Mouse (Mus musculus): ENCODE results near the gene Vezt.
A peak's percentile ranks its signal among the peaks of the same experiment; 100 is the strongest.

The Vezt gene

DNA sequence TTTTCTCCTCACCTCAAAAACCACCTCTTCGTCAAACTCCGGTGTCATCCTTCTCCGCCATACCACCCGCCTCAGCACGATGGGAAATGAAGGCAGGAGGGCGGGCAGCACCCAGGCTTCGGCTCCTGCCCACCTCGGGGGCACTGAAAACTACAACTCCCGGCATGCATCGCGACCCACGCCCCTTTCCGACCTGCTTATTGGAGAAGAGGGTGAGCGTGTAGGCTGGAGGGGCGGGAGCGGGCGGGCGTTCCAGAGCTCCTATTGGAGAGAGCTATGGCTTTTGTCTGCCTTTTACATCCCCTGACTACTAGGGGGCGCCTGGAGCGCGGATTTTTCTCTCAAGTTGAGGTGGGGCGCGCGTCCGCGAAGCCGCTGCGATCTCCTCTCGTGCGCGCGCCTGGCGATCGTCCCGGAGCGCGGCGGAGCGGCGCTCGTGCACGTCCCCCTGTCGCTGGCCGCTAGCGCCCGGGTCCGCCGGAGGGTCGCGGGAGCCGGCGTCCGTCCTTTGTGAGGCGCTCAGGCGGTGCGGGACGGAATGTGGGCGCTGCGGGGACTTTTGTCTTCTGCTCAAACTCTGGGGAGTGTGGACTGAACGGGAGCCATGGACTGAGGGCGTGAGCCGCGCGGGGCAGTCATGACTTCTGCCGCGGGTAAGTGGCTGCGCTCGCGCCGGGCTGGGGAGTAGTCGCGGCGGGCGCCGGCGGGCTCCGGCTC, at the start of gene Vezt, which contains the start of gene Fgd6:
TSS of gene Vezt (minus strand) at position 160 of the 717 bp plus-strand sequence.
TSS of gene Fgd6 (plus strand) at position 344 of the 717 bp plus-strand sequence.
- peak; percentile 93 to 98 for DNase-seq (ENCODE audit: low spot score in 2 of 2)

DNA sequence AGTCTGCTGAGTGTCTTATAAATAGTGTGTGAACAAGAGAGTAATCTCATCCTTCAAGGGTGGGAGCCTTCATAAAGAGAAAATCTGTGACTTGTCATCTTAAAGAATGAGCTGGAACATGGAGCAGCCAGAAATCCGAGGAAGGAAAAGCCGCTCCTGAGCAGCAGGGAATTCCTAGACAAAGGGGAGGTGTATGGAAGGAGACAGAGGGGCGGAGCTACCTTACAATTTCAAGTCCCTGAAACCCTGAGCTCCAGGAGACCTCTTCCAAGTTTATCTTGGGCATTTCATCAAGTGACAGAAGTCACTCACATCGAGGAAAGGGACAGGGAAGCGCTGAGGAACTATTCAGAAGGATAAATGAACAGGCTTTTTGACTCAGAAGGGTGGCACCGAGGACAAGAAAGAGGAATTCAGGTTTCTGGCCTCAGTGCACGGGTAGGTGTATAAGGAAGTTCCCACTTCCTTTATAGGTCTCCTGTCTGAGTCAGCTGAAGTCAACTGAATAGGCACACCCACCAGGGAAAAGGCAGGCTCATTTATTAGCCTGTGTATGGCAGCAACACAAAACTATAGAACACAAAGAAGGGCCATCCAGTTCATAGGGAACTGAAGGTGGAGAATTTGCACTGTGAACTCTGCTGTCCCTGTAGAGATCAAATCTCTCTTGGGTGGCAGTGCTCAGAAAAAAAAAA, 46.6 kb upstream of the Vezt start:
- no peak for DNase-seq (ENCODE audit: low spot score in 2 of 2)

DNA sequence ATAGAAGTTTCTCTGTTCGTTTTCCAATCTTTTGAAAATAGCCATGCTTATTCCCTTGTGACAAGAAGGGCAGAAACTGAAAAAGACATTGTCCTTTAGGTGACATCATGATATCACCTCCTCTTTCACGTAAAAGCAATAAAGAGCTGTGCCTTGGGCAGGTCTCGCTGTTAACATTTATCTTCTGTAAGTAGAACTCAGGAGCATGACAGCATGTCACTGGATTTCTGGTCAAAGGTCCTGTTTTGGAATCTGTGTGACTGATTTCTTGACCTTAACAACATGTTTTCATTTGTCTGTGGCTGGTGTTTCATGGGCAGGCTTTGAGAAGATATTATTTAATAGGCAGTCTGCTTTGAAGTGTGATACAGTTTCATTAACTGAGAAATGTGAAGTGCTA, 45.1 kb upstream of the Vezt start:
- DNase-seq (ENCODE audit: low spot score in 2 of 2): no peak

DNA sequence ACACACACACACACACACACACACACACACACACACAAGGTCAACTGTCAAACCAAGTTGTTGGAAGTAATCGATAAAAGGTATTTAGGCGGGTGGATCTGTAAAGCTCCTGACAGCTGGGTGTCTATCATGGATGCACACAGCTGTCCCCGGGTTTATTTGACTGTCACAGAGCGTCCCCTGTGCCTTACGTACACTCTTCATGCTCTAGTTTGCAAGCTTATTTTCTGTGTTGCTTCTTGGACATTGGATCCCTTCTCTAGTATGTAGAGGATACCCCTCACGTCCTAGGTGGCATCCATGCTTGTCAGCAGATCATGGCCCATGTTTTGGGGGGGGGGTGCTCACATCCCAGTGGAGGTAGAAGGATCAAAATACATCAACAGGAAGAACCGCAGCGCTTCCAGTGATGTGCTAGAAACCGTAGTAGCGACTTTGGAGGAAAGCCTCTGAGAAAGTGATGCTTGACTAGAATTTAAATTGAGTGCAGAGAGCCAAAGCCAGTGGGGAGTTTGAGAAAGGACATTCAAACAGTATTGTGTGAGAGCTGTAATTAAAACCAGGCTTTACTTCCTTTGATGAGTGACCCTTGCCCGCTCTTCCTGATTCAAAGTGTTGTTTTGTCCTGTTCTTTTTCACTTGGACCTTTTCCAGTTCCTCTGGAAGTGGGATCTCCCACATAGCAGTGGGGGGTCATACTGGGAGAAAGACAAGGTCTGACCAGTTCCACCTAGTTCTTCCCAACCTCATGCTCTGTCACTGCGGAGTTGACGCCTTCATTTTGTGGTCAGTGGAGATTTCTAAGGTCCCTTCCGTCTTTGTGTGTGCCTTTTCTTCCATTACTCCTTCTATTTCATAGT, 41.6 kb upstream of the Vezt start:
- no peak for DNase-seq (ENCODE audit: low spot score in 2 of 2)

DNA sequence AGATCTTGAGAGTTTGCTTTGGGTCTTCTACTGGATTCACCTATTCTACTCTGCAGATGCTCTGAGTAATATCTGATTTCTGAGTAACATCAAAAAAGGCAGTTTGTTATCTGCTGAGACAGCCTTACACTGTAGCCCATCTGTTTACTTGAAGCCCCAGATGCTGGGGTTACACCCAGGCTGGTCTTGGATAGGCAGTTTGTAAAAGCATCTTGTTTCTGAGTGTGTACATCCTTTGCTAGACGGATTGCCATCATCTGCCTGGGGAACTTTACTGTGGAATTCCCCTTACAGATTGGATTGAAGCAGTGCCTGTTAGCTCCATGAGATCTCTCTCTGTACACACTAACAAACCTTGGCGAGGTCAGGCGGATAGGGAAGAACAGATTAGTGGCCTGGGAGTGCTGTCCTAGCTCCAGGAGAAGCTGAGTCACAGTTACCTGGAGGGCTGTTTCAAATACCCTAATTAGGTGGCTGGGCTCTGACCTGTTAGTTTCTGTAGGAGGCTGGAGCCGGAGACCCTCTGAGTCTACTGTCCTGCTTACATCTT, 37.4 kb upstream of the Vezt start:
- no peak for DNase-seq (ENCODE audit: low spot score in 2 of 2)

DNA sequence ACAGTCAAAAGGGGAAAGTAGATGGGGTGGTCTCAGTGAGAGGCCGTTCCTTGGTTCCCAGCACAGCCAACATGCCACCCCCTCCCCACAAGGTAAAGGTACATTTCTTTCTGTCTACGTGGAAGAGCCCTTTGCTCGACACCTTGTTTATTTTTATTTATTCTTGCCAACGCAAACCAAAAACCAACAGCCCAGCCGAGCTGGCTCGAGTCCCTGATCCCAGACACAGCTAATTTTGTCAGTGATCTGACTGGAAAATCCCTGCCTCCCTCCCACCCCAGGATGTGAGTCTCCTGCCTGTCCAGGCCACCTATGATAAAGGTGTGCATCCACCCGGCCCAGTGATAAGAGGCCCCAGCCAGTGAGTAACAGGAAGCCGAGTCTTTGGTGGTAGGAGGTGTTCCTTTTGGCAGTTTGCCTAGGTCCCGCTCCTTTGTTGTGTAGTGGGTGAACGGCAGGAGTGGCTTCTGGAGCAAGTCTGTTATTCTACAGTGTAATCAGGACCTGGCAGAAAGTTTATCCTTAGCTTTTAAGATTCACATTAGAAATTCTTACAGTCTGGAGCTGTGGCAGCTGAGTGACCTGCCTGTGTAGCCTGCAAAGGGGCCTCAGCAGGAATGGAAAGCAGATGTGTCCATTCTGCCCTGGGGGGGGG, 36.8 kb upstream of the Vezt start:
- no peak for DNase-seq (ENCODE audit: low spot score in 2 of 2)

DNA sequence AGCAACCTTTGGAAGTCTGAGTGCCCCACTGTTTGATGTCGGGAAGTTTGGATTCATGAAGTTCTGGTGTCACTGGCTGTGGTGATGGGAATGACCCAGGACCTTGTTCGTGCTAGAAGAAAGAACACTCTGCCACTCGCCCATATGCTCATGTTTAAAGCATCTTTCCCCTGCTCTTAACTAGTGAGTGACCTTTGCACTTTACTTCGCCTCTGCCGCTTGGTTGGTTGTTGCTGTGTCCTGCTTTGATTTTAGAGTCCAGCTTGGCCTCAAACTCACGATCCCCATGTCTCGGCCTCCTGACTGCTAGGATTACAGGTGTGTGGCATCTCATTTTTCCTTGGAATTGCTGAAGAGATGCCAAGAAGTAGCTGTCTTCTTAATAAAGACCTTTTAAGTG, 36.0 kb upstream of the Vezt start:
- DNase-seq (ENCODE audit: low spot score in 2 of 2): no peak

DNA sequence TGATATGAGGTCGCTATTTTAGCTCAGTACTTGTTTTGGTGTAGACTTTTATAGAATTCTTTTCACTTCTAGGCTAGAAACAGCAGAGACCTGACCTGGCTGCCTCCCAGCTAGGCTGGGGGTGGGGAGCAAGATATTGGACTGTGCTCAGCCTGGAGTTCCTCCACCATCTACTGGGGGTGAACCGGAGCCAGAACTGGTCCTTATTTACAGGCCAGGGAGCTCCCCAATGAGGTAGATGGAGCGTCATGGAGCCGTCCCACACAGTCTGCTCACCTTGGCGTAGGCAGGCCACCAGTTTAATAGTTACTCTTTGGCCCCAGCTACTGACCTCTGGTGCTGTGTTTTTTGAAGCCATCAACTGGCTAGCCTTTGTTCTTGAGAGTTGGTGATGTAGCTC, 33.1 kb upstream of the Vezt start:
- no peak for DNase-seq (ENCODE audit: low spot score in 2 of 2)

DNA sequence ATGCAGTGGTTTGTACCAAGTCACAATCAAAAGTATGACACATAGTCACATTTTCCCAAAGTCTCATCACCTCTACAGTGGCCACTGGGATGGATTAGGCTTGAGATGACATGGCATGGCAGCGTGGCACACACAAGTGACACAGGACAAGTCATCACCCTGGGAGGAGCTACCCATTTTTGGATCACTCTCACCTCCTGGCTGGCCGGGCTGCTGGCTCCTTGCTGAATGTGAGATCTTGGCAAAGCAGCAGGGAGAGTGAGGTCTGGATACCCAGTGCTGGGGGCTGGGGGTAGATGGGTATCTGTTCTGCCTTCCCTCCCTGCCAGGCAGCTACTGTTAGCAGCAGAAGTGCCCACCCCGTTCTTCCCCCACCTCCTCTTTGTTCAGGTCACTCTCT, 31.3 kb upstream of the Vezt start:
- DNase-seq (ENCODE audit: low spot score in 2 of 2): no peak

DNA sequence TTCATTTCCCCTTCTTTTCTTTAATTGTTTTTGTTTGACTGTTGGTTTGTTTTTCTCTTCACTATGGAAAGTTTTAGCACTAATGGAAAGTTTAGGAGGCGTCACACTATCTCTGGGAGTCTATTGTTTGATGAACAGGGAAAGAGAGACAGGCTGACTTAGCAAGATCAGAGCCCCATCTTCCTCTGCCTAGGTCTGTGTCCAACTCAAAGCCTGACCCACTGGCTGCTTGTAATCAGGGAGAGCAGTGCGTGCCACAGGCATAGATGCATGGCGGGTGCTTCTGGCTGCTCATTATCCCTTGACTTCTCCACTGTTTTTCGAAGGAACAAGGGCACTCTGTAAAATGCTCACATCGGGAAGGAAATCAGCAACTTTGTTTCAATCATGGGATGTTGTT, 26.7 kb upstream of the Vezt start:
- DNase-seq (ENCODE audit: low spot score in 2 of 2): no peak

DNA sequence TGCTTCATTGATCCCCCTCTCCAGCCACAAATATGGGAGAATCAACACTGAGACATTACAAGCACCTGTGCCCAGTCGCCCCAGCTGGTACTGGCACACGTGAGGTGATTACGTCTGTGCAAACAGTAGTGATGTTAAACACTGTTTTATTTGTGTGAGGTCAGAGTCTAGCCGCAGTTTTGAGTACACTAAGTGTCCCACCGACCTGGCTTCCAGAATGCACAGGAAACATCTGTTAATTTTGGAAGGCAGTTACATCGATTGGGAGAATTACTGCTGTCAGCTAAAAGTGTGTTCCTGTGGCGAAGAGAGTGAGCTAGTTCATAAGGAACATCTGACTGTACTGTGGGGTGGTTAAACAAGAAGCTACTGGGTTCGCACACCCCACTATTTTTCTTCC, 24.6 kb upstream of the Vezt start:
- no peak for DNase-seq (ENCODE audit: low spot score in 2 of 2)

DNA sequence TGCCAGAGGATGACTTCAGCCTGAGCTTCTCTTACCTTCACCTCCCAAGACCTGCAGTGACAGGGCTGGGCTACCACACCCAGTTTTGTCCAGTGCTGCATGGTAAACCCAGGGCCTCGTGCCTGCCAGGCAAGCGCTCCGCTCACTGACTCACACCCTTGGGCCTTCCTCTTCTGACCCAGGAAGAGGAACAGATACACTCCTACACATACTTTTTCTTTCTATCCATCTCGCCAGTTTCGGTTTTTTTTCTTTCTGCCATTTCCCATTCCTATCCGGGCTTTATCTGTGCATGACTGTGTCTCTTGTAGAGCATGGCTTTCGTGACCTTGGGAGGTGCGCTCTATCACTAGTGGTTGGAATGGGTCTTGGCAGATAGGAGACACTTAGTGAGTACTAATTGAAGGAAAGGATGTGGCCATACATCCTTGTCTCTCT, 24.0 kb upstream of the Vezt start:
- DNase-seq (ENCODE audit: low spot score in 2 of 2): no peak

DNA sequence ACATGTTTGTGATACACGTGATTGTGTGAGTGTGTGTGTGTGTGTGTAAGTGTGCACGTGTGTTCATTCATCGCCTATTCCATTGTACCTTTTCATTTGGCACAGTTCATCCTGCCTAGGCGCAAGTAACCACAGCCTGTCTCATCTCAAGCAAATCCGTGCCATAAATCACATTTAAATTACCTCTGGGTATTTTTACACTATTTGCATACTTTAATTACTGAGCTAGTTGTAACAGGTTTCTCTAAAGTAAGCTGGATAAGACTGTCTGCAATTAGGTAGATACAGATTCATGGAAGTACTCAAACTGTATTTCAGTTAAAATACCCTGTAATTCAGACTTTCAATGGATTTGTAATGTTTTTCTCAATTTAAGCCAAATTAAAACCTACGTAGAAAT, 20.9 kb upstream of the Vezt start:
- DNase-seq (ENCODE audit: low spot score in 2 of 2): no peak

DNA sequence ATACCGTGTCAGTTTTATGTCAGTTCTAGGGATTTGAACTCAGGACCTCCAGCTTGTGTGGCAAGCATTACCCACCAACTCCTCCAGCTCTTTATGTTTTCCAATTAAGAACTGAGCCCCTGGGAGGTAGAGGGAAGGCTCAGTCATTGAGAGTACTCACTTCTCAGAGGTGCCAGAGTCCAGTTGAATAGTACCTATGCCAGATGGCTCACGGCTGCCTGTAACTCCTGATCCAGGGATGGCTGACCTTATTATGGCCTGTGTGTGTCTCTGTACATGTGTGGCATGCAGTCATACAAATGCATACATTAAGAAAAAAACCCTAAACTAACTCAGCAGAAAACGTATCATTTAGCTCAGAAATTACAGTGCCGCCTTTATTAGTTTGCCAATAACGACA, 15.1 kb upstream of the Vezt start:
- no peak for DNase-seq (ENCODE audit: low spot score in 2 of 2)

DNA sequence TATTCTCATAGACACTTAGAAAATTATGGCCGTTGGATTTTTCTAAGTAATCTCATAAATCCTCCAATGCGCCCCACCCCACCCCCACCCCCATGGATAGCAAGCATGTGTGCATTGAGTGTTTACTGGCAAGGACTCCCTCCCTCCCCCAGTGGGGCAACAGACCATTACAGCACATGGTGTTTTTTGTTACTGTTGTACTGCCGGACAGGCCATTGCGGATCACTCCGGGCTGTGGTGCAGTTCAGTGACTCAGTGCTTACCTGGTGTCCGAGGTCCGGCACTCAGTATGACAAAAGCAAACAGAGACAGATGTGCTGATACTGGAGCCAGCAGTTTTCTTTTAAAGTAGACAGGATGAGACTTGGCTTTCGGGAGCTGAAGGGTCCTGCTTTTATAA, 13.5 kb upstream of the Vezt start:
- no peak for DNase-seq (ENCODE audit: low spot score in 2 of 2)

DNA sequence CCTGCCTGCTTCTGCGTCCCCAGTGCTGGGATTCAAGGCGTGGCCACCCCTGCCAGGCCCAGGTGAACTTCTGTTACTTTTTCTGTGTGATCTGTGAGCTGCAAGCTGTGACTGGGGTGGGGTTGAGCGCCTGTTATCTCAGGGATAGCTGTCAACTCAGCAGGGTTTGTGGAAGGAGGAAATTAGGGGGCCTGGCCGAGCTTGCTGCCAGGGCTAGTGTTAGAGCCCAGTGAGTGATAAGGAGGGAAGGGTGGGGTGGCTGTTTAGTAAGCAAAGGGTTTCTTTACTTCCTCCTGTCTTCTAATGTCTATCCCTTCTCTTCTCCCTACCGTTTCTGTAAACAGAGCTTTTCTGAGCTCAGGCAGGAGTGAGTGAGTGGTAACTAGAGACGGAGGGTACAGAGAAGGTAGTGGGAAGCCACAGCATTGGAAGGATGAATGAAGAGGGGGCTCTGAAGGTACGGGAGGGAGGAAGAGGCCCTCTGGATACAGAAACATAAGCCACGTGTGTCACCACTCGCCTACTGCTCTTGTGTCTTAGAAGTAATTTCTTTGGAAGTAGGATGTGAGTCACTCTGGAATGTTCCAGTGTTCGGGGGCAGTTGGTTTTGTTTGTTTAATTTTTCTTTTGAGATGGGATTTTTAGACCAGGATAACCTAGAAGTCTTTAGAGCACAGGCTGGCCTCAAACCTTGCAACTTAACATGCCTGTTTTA, 12.4 kb upstream of the Vezt start:
- DNase-seq (ENCODE audit: low spot score in 2 of 2): no peak

DNA sequence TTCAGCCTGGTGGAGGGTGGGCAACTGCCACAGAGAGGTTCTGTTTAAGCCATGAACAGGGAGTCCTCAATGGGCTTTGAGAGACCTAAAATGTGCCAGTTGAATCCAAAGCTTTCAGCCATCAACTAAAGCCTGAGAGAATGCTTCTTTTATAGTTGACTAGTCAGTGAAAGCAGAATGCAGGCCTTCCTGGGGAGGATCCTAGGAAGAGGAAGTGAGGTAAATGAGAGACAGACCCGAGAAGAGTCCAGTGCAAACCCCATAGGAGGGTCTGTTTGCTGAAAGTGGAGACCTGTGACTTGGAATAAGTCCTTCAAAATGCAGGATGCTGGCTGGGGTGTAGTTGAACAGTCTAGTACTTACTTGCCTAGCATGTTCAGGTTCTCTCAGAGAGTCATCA, 11.4 kb upstream of the Vezt start:
- no peak for DNase-seq (ENCODE audit: low spot score in 2 of 2)

DNA sequence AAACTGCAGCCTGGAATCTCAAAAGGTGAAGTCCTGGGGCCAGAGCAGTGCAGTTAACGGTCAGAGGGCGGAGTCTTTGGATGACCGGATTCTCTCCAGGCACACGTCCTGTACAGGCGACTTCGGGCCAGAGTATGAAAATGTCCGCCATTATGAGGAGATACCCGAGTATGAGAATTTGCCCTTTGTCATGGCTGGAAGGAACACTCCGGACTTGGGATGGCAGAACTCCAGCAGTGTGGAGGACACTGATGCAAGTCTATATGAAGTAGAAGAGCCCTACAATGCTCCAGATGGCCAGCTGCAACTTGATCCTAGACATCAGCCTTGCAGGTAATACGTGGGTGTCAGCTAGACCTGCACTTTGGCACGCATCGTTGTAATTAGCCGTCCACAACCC, 9.7 kb upstream of the Vezt start:
- DNase-seq (ENCODE audit: low spot score in 2 of 2): no peak

DNA sequence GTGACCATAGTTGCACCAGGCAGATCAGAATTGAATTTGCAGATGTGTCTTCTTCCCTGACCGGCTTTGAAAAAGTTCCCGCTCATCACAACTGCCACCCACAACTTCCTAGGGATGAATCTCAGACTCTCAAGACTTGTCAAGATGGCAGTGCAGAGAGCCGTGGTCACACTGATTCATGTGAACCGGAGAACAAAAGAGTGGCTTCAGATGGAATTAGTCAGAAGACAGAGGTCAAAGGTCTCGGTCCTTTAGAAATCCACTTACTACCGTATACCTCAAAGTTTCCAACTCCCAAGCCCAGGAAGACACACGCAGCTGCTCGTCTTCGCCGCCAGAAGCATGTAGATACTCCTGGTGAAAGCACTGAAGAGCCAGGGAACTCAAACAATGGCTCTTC, 8.3 kb upstream of the Vezt start:
- DNase-seq (ENCODE audit: low spot score in 2 of 2): no peak

DNA sequence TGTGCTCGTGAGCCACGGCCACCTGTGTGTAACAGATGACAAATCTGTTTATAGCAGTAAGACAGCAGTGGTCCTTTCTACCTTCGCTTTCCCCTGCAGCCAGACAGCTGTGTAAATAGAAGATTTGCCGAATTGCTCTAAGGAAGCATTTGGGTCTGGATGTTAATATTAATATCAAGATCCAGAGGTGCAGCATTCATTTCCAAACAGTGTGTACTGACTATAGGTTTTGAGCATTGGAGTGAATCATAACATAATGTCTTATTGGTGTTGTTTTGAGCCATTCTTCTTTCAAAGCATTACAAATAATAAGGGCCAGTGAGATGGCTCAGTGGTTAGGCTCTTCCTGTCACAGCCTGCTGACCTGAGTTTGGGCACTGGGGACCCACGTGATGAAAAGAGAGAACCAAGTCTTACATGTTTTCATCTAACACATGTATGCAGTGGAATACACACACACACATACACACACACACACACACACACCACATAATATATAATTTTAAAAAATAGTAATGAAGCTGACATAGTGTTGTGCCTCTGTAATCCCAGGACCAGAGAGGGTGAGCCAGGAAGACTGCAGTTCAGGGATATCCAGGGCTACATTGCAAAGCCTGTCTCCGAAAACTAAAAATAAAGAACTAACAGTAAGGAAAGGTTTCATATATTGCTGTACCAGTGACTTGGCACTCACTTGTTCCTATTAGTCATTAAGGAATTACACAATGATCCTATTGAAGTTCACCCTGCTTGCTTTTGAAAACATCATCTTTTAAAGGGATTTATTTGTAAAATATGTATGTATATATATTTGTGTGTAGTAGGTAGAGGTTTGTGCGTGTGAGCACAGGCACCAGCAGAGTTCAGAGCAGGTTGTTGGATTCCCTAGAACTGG, 3.0 kb upstream of the Vezt start:
- no peak for DNase-seq (ENCODE audit: low spot score in 2 of 2)

Measured in frontal cortex, postnatal 25 days (tissue).